Mouse (Mus musculus): ENCODE data around the gene Abcc4. TPM values are rescaled to one million over a fixed set of nuclear protein-coding genes. Genes with fewer than 3 reads are reported as not detected.
A peak's percentile ranks its signal among the peaks of the same experiment; 100 is the strongest.
"Not testable (repeated sequence)": the region's sequence is repeated elsewhere in the genome, so short reads cannot be mapped to it uniquely, and the experiment has no call there.

Abcc4 gene
- total RNA-seq, 2 experiments from 2014 or later = 13.8 to 16.9 TPM

DNA sequence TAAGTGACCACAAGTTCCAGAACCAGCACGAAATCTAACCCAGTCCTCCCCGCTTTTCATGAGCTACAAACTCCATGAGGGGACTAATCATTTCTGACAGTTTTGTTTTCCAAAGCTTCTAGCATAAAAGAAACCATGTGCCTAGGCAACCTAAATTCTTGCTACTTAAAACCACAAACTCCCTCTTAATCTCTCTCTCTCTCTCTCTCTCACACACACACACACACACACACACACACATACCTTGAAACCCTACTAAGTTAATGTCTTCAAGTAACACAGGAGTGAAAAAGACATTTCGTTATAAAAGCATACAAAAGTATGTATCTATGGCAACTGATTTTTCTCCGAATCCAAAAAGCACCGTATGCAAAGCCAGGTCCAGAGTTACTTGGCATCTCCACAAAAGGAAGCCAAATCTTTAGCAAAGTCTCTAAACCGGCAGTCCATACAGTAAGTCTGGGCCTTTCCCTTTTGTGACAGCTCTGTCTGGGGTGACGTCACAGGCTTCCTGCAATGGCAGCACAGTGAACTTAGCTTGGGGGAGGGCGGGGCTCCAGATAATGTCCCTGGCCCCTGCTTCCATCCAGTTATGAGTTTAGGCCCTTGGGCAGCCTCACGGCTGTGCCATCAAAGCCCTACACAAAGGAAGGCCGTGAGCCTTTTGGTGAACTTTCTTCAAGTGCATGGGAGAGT is 23.5 kb downstream of the Abcc4 start:
- DNase-seq (ENCODE audit: low spot score in 2 of 2) = no peak

DNA sequence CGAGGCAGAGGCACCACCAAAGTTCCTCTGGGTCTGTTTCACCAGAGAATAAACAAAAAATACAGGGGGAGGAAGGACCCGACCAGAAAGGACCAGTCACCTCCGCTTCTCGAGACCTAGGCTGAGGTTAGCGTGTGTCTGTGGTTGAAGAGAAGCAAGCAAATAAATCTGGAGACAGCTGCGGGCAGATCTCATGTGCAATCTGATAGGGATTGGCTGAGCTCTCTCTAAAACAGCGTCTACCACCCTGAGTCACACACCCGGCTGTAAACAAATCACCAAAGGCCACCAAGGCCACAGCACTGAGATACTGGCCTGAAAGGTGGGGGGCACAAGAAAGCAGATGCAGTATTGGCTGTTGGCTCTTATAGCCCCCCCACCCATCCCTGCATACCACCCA is 24.9 kb downstream of the Abcc4 start:
- DNase-seq (ENCODE audit: low spot score in 2 of 2) = no peak

DNA sequence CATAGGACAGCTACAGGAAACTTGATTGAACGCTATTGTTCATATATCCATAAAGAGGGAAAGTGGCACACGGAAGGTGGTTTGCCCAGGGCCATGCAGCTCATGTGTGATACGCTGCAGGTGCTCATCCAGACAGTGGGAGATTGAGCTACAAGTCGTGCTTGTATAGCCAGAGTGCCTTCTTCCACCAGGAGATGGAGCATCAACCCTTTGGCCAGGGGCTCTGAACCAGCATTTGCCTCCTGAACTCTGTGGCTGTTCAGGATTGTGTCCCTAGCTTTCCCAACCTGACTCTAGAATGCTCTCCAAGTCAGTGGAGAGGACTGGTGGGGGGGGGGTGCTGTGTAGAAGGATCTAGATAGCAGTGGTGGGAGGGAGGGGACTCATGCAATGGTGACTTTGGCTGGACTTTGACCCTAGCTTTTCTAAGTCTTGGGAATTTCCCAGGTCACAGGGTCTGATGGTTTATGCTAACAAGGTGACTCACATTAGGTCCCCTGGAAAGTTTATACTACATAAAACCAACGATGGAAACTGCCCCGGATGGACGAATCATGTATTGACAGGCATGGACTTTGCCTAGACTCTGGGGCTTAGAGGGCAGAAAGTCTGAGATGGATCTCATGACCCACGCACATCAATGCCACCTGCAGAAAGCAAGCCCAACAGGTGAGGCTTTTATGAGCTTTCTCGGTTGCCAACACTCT is 27.6 kb downstream of the Abcc4 start:
- DNase-seq (ENCODE audit: low spot score in 2 of 2) = no peak

DNA sequence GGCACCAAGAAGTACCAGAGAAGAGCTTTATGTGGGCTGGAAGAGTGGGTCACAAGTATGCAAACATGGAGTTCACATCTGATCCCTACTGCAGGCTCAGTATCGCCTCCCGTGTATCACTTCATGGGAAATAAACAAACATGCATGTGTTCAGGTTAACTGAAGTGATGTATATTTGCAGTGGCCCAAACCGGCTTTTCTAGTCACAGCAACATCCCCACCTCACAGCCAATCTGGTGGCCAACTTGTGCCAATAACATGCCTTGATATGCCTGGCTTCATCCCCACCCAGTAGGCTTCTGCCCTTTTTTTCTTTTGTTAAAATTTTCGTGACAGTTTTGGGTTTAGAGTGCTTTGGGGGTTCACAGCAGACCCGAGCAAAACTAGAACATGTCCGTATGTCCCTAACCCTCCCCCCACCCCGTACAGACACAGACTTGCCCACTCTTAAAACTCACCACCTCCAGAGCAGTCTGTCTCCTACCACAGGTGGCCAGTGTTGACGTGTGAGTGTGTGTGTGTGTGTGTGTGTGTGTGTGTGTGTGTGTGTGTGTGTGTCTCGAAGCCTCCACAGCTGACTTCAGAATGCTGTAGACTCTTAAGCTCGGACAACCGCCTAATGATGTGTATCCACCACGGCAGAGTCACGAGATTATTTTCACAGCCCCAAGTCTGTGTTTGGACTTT is 29.6 kb downstream of the Abcc4 start:
- no peak for DNase-seq (ENCODE audit: low spot score in 2 of 2)

DNA sequence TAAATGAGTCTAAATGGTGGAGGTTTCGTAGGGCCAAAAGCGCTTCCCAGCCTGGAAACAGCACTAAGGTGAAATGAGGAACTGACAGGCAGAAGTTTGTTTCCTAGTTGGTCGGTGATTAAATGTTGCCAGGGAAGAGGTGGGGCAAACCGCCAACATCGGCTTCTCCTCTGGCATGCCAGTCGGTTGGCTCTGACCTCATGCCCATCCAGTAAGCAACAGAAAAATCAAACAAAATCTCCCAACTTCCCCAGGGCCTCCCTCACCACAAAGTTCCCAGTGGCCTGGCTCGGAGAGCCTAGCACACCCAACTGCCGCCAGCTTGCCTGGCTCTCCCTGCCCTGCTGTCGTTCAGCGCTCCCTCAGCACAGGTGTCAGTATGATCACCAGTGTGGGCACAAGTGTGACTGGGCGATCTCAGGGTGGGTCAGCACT is 31.3 kb downstream of the Abcc4 start:
- DNase-seq (ENCODE audit: low spot score in 2 of 2) = peak in 1 of 2 experiments; percentile 22

DNA sequence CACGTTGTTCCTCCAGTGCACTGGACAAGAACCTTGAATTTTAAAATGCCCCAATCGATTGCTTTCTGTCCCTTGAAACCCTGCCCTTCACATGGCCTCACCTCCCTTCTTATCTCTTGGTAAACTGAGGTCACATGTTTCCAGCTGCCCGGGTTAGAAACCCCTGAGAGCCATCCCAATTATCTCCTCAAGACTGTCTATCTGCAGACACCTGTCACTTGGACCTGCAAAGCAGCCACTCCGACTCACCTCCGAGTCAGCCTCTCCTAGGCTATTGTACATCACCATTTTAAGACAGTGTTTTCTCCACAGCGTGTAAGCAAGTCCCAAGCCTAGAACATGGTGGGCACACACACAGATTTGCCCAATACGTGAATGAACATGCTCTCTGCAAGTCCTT is 31.8 kb downstream of the Abcc4 start:
- no peak for DNase-seq (ENCODE audit: low spot score in 2 of 2)

DNA sequence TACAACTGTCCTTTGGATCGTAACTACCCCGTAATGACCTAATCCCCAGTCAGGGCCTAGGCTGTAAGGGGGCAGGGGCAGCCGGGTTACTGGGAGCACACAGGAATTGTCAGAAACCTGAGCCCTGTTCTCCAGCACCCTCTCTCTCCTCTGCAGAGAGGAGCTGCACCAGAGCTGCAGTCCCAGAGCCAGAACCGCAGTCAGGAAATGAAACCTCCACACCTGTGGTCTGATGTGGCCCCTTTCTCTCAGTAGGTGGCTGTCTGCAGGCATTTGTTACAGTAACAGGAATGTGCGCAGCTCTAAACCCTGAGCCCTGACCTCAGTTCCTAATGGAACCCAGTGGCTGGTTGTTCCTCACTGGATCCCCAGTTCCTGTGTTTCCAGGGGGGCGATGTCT is 32.5 kb downstream of the Abcc4 start:
- no peak for DNase-seq (ENCODE audit: low spot score in 2 of 2)

DNA sequence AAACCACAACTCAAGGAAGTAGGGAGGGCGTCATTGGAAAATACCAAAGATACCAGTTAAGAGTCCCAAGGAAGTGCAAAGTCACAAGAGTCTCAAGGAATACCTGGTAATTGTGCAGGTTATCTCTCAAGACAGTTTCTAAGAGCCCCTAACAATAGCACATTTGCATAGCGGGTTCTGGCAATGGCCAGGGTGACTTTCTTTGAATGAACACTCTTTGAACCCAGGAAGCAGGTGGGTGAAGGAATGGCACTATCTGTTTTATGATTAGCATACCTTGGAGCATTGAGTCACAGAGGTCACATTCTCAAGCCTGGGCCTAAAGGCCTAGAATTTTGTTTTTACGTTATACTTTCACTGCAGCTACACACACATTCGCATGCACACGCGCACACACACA is 33.1 kb downstream of the Abcc4 start:
- not testable (repeated sequence) for DNase-seq (ENCODE audit: low spot score in 2 of 2)

DNA sequence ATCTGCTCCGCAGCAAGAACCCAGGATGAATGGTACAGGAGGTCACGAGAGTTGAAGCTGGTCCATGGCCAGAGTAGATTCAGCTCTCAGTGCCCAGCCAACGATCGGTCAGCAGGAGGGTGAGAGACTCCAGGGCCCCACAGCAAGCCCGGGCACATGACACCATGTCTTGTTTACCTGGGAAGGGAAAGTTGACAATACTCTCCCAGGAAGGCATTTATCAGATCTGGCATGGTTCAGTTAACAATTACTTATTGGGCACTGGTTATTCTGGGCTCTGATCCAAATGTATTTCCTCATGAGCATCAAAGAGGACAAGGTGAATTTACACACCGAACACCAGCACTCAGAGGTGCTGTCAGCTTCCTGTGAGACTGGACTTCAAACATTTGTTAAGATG is 38.5 kb downstream of the Abcc4 start:
- no peak for DNase-seq (ENCODE audit: low spot score in 2 of 2)

DNA sequence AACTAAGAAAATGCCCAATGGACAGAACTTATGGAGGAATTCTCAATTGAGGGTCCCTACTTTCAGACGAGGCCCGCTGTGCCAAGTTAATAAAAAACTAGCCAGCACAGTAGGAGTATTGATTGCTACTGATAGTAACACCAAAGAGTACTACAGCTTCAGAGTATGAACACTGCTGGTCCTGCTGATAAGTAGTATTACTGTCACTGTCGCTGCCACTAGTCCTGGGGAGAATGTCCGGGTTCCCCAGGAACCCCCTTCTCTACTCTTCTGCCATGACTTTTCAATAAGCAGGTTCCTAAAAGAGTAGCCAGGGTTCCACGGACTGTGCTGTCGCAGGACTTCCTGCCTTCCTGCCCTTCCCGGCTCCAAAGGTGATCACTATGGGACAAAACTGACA is 41.4 kb downstream of the Abcc4 start:
- no peak for DNase-seq (ENCODE audit: low spot score in 2 of 2)

DNA sequence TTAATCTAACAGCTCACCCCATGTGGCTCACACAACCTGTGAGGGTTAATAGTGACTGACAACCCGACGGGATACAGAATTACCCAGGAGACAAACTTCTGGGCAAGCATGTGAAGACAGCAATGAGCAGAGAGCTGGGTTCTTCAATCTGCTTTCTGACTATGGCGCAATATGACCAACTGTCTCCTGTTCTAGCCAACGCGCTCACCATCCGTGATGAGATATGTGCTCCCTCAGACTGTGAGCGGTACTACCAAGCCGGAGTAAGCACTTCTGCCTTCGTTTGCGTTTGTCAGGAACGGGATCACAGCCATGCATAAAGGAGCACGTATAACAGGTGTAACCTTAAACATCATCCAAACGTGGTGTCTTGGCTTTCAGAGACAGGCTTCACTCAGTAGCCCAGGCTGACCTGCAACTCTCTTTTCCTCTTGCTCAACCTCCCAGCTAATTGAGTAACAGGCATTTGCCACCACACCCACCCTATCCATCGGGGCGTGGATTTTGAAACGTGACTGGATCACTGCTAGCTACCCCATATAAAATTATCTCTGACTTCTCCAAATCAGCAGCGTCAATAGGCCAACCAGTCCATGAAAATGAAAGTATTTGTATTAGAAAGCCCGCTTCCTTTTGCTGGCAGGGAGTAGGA is 43.3 kb downstream of the Abcc4 start:
- DNase-seq (ENCODE audit: low spot score in 2 of 2) = no peak

DNA sequence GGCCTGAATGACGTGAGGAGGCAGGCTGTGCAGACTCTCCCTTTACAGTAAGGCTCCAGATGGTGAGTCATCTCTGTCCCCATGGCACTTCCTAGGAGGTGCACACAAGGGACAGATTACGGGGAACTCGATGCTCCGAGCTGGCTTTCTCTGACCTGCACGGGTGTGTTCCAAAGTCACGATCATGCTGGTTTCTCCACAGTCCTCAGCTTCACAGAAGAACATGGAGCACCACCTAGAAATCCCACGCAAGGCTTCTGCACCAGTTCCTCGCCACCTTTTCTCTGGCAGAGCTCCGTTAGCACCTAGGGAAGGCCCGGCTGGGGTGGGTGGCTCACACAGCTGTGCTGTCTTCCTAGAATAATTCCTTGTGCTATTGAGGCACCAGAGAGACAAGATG is 43.9 kb downstream of the Abcc4 start:
- DNase-seq (ENCODE audit: low spot score in 2 of 2) = no peak

DNA sequence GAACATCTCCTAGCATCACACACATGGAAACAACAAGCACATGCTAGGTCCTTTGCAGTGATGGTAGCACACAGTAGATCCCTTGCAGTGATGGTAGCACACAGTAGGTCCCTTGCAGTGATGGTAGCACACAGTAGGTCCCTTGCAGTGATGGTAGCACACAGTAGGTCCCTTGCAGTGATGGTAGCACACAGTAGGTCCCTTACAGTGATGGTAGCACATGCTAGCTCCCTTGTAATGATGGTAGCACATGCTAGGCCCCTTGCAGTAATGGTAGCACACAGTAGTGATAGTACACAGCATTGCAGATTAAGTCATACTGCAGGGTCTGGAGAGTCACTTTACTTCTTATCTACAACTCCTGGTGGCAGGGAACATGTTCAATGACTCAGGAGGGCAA is 46.8 kb downstream of the Abcc4 start:
- DNase-seq (ENCODE audit: low spot score in 2 of 2) = no peak

DNA sequence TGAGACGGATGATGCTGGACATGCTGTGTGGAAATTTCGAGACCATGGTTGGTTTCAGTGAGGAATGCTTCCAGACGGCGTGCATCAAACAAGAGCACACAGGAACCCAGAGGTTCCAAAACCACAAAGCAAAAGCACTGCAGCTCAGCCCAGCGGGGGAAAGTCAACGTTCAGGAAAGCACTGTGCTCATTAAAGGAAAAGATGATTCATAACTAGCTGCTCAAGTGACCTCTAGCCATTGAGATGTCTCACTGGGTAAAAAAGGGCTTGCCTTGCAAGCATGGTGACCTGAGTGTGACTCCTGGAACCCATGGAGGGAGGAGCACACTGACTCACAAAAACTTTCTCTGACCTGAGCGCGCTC is 47.7 kb downstream of the Abcc4 start:
- no peak for DNase-seq (ENCODE audit: low spot score in 2 of 2)

DNA sequence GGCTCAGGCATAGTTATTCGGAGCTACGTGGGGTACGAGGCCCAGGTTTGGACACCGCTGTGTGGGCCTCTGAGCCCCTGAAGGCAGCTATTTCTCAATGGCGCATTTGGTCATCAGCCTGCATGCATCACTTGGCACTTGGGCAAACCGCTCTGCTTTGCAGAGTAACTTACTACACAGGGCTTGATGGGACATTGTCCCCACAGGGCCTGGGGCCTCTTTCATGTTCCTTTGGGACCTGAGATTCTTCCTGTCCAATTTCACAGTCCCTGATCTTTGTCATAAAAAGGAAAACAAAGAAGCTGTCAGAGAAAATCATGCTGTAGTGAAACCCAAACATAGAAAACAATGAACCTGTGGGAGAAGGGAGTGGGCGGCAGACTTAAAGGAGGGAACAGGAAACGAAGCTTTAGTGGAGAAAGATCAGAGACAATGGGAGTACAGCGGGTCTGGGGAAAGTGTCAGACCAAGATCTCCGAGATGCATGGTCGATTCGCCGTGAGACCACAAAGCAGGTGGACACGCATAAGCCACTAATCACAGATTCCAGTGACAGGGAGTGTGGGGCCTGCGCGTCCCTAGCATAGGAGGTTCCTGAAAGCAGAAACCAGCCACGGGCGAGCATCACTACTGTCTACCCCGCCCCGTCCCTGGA is 48.2 kb downstream of the Abcc4 start:
- no peak for DNase-seq (ENCODE audit: low spot score in 2 of 2)

DNA sequence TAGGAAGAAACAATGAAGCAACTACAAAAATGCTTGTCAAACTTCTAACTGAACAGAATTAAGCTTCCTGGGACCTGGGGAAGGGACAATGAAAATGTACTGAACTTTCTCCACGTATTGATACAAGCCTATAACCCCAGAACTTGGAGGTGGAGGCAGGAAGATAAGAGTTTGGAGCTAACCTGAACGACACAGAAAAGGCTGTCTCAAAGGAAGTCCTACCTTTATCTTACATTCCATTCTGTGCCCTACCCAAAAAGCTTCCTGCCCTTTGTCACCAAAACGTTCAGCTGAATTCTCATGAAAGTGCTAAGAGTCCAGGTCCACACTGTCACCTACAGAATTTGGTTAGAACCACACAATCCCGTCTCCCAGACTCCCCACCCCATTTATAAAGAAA is 48.8 kb downstream of the Abcc4 start:
- no peak for DNase-seq (ENCODE audit: low spot score in 2 of 2)

DNA sequence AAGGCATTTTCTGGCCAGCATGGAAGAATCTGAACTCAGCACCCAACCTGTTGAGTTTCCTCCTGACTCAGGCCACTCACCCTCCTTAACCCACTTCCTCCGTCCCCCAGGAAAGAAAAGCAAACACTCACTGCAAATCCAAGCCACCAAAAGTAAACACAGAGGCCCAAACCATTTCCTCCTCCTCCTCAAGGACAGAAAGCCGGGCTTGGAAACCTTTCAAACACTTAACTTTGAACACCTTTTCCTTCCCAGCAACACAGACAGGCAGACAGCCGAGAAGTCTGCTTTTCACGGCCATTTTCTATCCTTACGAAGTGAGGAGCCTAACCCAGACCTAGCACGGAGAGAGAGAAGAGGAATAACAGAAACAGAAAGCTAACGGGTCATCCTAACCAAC is 50.0 kb downstream of the Abcc4 start:
- no peak for DNase-seq (ENCODE audit: low spot score in 2 of 2)

DNA sequence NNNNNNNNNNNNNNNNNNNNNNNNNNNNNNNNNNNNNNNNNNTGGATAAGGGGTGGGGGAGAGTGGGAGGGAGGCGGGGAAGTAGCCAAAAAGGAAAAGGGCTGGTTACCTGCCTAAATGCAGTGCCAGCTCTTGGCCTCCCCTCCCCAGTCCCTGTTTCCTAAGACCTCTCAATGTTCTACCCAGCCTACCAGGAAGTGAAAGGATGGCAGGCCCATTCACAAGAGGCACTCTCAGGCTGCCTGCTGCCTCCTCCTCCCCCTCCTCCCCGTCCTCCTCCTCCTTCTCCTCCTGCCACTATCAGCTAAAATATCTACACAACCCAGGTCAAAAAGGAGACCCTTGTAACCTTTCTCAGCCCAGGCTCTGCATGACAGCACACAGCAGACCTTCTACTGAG is 51.1 kb downstream of the Abcc4 start:
- DNase-seq (ENCODE audit: low spot score in 2 of 2) = no peak

DNA sequence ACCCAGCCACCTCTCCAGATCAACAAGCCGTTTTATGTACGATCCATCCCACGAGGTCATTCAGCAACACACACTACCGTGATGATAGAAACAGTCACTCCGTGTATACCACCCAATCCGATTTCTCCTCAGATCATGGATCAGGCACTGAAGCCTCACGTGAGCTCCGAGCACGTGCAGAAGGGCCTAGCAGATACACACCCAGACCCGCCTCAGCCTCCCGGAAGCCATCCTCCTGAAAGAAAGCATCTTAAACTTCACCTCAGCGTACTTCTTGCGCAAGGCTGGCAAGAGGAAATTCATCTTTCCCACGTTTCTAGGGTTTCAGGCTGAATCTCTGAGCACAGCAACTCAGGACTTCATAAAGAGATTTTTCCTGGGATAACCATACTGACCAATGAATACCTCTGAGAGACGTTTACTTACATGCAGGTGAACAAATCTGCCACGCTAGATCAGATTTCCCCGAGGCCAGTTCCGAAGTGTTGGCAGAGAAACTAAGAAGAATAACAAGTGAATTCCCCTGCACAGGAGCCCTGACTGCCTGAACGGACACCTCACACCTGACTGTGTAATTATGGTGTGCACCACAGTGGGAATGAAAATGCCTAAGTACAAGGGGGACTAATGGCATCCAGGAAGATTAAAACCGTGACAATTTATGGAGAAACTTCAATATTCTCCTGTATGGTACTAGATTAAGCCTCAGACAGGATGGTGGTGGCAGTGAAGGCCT is 54.1 kb downstream of the Abcc4 start:
- DNase-seq (ENCODE audit: low spot score in 2 of 2) = no peak

DNA sequence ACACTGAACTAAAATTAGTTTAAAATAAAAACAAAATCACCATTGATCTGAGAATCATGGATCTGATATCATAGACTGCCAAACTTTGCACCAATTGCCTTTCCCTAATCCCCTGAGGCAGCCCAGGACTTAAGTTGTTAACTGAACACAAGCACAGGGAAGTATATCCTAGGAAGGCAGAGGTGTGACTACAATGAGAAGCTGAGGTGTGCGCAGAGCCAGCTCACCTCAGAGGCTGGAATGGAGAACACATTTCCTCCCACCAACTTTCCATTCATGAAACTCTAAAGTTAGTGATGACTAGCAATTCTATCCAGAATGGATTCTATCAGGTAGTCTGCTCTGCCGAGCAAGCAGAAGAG is 56.1 kb downstream of the Abcc4 start:
- no peak for DNase-seq (ENCODE audit: low spot score in 2 of 2)
